10 mouse cellular contexts compared by ENCODE assay signal in the genomic region with DNA sequence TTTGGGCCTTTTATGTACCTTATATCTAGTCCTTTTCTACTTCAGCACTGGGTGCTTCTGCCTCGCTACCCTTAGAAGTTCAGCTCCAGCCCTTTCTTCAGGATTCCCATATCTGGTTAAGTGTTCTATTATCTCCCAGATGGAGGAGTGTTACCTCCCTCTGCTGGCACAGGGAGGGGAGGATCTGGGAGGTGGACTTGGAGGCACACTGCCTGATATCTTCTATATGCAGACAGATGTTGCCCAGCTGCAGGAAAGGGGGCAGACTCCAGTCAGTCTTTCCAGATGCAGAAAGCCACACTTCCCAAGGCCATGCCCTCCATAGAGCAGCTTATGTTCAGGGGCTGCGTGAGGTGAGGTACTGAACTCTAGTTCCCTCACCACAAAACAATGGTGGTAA.
DNase-seq lines count a peak whose midpoint lies in the region; ATAC-seq and TF ChIP-seq lines count a peak whose summit lies in the region.
"Had no signal": no experiment of that assay in that cellular context is flagged by ENCODE, and none has a peak within 500 bp of the region (broad histone marks: within the 10 kb centered on the region; RNA-seq: fewer than 3 reads in every experiment).

No protein-coding gene starts in this region.

- H3K36me3 ChIP-seq in intestine, postnatal 0 days (ENCODE audit: control insufficient read depth, insufficient read depth), result no peaks in the 10 kb centered on the region
- H3K36me3 ChIP-seq in intestine, embryonic 15.5 days, result no peaks in the 10 kb centered on the region
- H3K36me3 ChIP-seq: embryonic facial prominence, embryonic 13.5 days; liver, embryonic 15.5 days had no signal

- no peaks in the 10 kb centered on the region for H3K4me1 ChIP-seq in intestine, postnatal 0 days (replicated peaks; ENCODE audit: control insufficient read depth, insufficient read depth, low read length)
- no peaks in the 10 kb centered on the region for H3K4me1 ChIP-seq in intestine, embryonic 15.5 days (replicated peaks)
- H3K4me1 ChIP-seq: liver, embryonic 15.5 days had no signal

- no peak overlapping the region for H3K27ac ChIP-seq in intestine, postnatal 0 days (ENCODE audit: low read depth, low read length)
- no peak overlapping the region for H3K27ac ChIP-seq in intestine, embryonic 15.5 days
- H3K27ac ChIP-seq: embryonic facial prominence, embryonic 13.5 days; liver, embryonic 15.5 days had no signal

- no peaks in the 10 kb centered on the region for H3K27me3 ChIP-seq in intestine, postnatal 0 days (replicated peaks; ENCODE audit: control insufficient read depth, insufficient read depth, low read length)
- H3K27me3 ChIP-seq in intestine, embryonic 15.5 days (replicated peaks), result no peaks in the 10 kb centered on the region
- H3K27me3 ChIP-seq: embryonic facial prominence, embryonic 13.5 days; liver, embryonic 15.5 days had no signal

- H3K4me3 ChIP-seq in intestine, postnatal 0 days (ENCODE audit: low read depth, low read length), result no peak overlapping the region
- H3K4me3 ChIP-seq in intestine, embryonic 15.5 days (replicated peaks), result no peak overlapping the region
- H3K4me3 ChIP-seq: embryonic facial prominence, embryonic 13.5 days; liver, embryonic 15.5 days had no signal

- H3K9ac ChIP-seq in intestine, postnatal 0 days (ENCODE audit: low read depth, low read length), result no peak overlapping the region
- H3K9ac ChIP-seq in intestine, embryonic 15.5 days, result no peak overlapping the region
- H3K9ac ChIP-seq: embryonic facial prominence, embryonic 13.5 days; liver, embryonic 15.5 days had no signal

- H3K9me3 ChIP-seq in intestine, postnatal 0 days (ENCODE audit: control insufficient read depth), result no peaks in the 10 kb centered on the region
- no peaks in the 10 kb centered on the region for H3K9me3 ChIP-seq in intestine, embryonic 15.5 days
- H3K9me3 ChIP-seq: embryonic facial prominence, embryonic 13.5 days; liver, embryonic 15.5 days had no signal

- TF ChIP-seq CTCF in intestine, postnatal 0 days (IDR thresholded peaks at IDR 0.05; ENCODE audit: low read depth), result peak; percentile 71

- 63% methylated on average over 2 of the region's 2 CpGs for WGBS in intestine, postnatal 0 days
- WGBS in intestine, embryonic 15.5 days, result 74% methylated on average over 2 of the region's 2 CpGs

- ATAC-seq in intestine, postnatal 0 days, result no peak
- ATAC-seq in intestine, embryonic 15.5 days, result no peak

- DNase-seq in adrenal gland, postnatal 36 days, result peak; percentile 15 to 23
- no peak for DNase-seq in adrenal gland, adult 8-10 months
- peak; percentile 22 for DNase-seq in retina, postnatal 1 day
- DNase-seq in retina, embryonic 14.5 days (ENCODE audit: low spot score), result no peak
- DNase-seq in testis, postnatal 10 days (ENCODE audit: low spot score), result no peak
- no peak for DNase-seq in thymus, postnatal 25 days

- no peak overlapping the region for H3K4me2 ChIP-seq in intestine, postnatal 0 days (replicated peaks; ENCODE audit: low read depth)
- no peak overlapping the region for H3K4me2 ChIP-seq in intestine, embryonic 15.5 days (replicated peaks)
- H3K4me2 ChIP-seq: embryonic facial prominence, embryonic 13.5 days; liver, embryonic 15.5 days had no signal

Comparison
In these comparisons a context has a peak if more than half of its experiments do, and no peak if none do; other contexts are left out.
1. DNase-seq: peak in adrenal gland, postnatal 36 days (2 of 2) and retina, postnatal 1 day (single experiment); none in adrenal gland, adult 8-10 months (single experiment), retina, embryonic 14.5 days (single experiment), testis, postnatal 10 days (single experiment) and thymus, postnatal 25 days (single experiment).